Mouse (Mus musculus) C2C12 (cell line): ENCODE data around the gene Col11a2.

ENCODE experiments used
- CTCF ChIP-seq: IDR thresholded peaks from one replicate; pipeline ENCODE4 v1.5.1; 2011; ENCODE audit not compliant: control insufficient read depth, insufficient read depth, insufficient read length
- MAX ChIP-seq: IDR thresholded peaks from one replicate; pipeline ENCODE4 v1.6.1; 2011; ENCODE audit warnings: mild to moderate bottlenecking, control low read depth
- MYOG ChIP-seq: IDR thresholded peaks from one replicate; pipeline ENCODE4 v1.6.1; 2011; ENCODE audit not compliant: control insufficient read depth, insufficient read length; ENCODE audit errors: extremely low read depth
- USF1 ChIP-seq: IDR thresholded peaks from one replicate; pipeline ENCODE4 v1.6.1; 2011; ENCODE audit warnings: low read depth, mild to moderate bottlenecking, control low read depth, moderate library complexity

DNA sequence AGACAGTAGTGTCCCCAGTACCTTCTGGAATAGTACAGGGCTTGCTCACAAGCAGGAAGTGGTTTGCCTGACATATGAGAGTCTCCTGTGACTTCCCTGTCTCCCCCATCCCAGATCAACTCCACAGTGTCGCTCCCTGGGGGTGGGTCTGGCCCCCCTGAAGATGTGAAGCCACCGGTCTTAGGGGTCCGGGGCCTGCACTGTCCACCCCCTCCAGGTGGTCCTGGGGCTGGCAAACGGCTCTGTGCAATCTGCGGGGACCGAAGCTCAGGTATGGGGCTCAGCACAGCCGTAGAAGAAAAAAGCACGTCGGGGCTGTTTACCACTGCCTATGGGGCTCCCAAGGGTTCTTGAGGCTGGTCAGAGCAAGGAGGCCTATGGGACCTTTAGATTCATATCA lies 5.8 kb upstream of the Col11a2 start:
- TF ChIP-seq CTCF (no peak), MAX (no peak), USF1 (no peak), MYOG (no peak)
